Mouse (Mus musculus): ENCODE data around the gene Bcl2l11. TPM values are rescaled to one million over a fixed set of nuclear protein-coding genes. Genes with fewer than 3 reads are reported as not detected.

Gene Bcl2l11
- total RNA-seq, 2 experiments from 2014 or later, result 21.6 to 31.0 TPM

- no peak for ATAC-seq (replicated peaks; ENCODE audit: low FRiP score, low TSS enrichment, poor library complexity, severe bottlenecking)
Measured at GRCm38 (mm10) chr2:128190196-128190595, 64.4 kb downstream of the Bcl2l11 start.

- ATAC-seq (replicated peaks; ENCODE audit: low FRiP score, low TSS enrichment, poor library complexity, severe bottlenecking), result no peak
Measured at GRCm38 (mm10) chr2:128193411-128193810, 67.6 kb downstream of the Bcl2l11 start.

- ATAC-seq (replicated peaks; ENCODE audit: low FRiP score, low TSS enrichment, poor library complexity, severe bottlenecking), result no peak
Measured at GRCm38 (mm10) chr2:128197379-128197778, 71.5 kb downstream of the Bcl2l11 start.

GRCm38 (mm10) chr2:128203147-128203546, 77.3 kb downstream of the Bcl2l11 start:
- ATAC-seq (replicated peaks; ENCODE audit: low FRiP score, low TSS enrichment, poor library complexity, severe bottlenecking), result no peak

- ATAC-seq (replicated peaks; ENCODE audit: low FRiP score, low TSS enrichment, poor library complexity, severe bottlenecking), result 0 out of 2 replicates have a peak, but pooled peaks have one; percentile 25
Measured at GRCm38 (mm10) chr2:128203749-128204405, 78.0 kb downstream of the Bcl2l11 start.

- no peak for ATAC-seq (replicated peaks; ENCODE audit: low FRiP score, low TSS enrichment, poor library complexity, severe bottlenecking)
Measured at GRCm38 (mm10) chr2:128208541-128208940, 82.7 kb downstream of the Bcl2l11 start.

- no peak for ATAC-seq (replicated peaks; ENCODE audit: low FRiP score, low TSS enrichment, poor library complexity, severe bottlenecking)
Measured at GRCm38 (mm10) chr2:128209841-128210329, 84.0 kb downstream of the Bcl2l11 start.

- no peak for ATAC-seq (replicated peaks; ENCODE audit: low FRiP score, low TSS enrichment, poor library complexity, severe bottlenecking)
Measured at GRCm38 (mm10) chr2:128210376-128210775, 84.5 kb downstream of the Bcl2l11 start.

- ATAC-seq (replicated peaks; ENCODE audit: low FRiP score, low TSS enrichment, poor library complexity, severe bottlenecking), result peak; percentile 36; the same call in 1 of the 2 replicates
Measured at GRCm38 (mm10) chr2:128211022-128211880, 85.4 kb downstream of the Bcl2l11 start.

- ATAC-seq (replicated peaks; ENCODE audit: low FRiP score, low TSS enrichment, poor library complexity, severe bottlenecking), result no peak
Measured at GRCm38 (mm10) chr2:128211881-128212209, 86.0 kb downstream of the Bcl2l11 start.

All from megakaryocyte-erythroid progenitor cell, adult 5-6 weeks (primary cell).